Mouse (Mus musculus): ENCODE data around the gene Hoxb5.

DNA sequence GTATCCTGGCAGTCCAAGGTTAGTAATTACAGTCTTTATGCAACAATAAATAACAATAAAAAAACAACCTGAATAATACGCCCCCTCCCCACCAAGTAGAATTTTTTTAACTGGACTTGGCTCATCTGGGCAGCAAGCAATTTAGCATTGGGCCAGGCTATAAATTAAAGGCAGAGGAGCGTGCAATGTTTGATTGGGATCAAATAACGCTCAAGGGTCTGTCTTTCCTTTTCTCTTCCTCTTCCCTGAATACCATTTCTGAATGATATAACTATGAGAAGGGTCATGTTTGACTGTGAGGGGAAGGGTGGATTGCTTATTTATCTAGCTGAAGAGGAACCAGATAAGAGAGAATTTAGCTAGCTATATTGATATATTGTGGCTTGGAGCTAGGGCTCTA lies 45.9 kb downstream of the Hoxb5 start:
- no peak for TF ChIP-seq CTCF (IDR thresholded peaks at IDR 0.05; ENCODE audit: control insufficient read depth, insufficient read depth, low read length)
- TF ChIP-seq POLR2A (IDR thresholded peaks at IDR 0.05; ENCODE audit: borderline replicate concordance, control insufficient read depth, low read depth, low read length), result no peak

Data from bone marrow, adult 2 months (tissue).